Mouse (Mus musculus): ENCODE measurements at regions not wholly inside any gene's neighbourhood (a gene's known extent, or its start where the extent isn't known, plus 50 kb on each side); places are given as distances from the start of the nearest gene placed in this dataset.

DNA sequence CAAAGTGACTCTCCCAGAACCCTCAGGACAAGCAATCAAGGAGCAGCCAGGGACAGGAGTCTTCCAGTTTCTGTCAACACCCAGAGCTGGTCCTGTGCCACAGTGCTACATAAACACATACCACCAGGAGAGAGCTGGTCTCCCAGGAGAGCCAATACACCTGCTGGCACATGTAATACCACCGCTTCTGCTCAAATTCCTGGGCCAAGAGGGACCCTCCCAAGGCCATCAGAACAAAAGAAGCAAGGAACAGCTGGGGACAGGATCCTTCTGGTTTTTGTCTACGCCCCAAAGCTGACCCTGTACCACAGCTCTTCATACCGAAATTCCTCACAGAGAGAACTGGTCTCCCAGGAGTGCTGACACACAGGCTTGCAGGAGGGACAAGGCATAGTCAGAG is 695.4 kb upstream of the Tbl1xr1 start:
- DNase-seq (ENCODE audit: low read depth, low spot score) = no peak

DNA sequence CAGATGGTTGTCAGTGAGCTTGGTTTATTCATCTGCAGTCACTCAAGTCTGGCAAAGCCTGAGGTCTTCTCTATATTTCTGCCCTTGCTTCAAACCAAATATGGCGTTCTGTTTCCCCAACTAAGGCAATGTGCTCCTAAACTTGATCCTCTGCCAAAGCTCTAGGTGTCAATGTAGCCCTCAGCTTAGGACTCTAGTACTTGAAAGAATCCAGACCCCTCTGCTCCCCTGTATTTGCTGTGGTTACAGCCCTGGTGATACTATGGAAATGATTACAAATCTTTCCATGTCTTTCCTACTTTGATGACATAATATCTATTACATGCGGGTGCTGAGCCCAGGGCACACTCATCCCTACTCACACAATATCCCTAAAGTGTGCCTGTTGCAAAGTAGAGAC is 672.9 kb upstream of the Tbl1xr1 start:
- DNase-seq (ENCODE audit: low read depth, low spot score) = no peak

DNA sequence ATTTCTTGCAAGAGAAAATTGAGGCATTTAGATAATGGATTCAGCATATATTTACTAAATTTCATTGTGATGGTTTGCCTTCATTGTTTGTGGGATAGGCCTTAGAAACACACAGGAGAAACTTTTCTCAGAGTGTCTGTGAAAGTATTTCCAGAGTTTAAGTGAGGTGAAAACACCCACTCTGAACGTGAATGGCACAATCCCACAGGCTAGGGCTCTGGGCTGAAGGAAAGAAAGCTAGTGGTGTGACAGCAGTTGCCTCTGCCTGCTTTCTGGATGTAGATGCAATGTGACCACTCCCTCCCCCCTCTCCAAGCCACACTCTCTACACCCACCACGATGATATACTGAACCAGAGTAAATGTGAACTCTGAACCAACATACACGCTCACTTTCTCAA is 672.4 kb upstream of the Tbl1xr1 start:
- DNase-seq (ENCODE audit: low read depth, low spot score) = peak; percentile 27

DNA sequence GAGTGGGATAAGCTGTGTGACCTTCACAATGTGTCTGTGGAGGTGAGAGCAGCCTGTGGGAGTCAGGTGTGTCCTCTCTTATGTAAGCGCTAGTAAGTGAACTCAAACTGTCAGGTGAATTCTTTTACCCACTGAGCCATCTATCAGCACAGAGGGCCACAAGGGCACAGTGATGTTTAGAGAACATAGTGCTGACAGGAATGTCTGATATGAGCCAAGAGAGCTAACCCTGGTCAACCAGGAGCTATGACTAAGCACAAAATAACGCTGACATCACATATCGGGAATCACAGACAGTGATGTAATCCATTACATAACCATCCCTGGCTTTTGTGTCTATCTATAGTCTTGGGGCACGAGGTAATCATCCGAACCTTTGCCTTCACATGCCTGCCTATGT is 669.4 kb upstream of the Tbl1xr1 start:
- no peak for DNase-seq (ENCODE audit: low read depth, low spot score)

DNA sequence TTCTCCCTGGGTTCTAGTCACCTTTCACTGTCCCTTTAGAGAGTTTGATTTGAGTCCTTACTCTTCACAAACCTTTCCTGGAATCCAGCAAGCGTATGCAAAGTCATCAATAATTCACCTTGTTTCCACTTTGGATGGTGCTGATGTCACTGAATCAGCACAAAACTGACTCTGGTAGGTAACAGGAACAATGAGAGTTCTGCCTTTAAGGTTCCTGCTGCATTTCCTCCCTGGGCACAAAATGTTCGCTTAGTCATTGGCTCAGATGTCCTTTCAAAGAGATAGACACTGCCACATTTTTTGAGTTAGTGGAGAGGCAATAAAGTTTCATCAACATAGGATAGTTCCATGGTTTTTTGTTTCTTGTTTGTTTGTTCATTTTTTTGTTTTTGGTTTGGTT is 664.4 kb upstream of the Tbl1xr1 start:
- no peak for DNase-seq (ENCODE audit: low read depth, low spot score)

DNA sequence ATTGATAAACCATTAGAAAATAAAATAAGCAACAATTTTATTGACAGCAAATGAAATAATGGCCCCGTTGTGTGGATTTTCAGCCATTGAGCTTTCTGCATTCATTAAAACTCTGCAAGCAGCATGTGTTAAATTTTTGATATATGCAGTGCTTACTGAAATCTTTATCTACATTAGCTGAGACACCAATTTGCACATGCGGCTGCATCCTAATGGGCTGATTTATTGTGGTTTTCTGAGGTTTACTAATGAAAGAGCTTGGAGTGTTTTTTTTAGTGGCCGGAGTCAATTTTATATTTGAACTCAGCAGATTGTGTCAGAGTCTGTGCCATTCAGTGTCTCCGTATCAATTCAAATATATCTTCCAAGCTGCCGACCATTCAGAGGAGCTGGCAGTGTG is 653.3 kb upstream of the Tbl1xr1 start:
- no peak for DNase-seq (ENCODE audit: low read depth, low spot score)

- DNase-seq (ENCODE audit: low read depth, low spot score) = no peak
These were observed 649.9 kb upstream of the Tbl1xr1 start for GRCm38 (mm10) chr3:21426538-21426937.

DNA sequence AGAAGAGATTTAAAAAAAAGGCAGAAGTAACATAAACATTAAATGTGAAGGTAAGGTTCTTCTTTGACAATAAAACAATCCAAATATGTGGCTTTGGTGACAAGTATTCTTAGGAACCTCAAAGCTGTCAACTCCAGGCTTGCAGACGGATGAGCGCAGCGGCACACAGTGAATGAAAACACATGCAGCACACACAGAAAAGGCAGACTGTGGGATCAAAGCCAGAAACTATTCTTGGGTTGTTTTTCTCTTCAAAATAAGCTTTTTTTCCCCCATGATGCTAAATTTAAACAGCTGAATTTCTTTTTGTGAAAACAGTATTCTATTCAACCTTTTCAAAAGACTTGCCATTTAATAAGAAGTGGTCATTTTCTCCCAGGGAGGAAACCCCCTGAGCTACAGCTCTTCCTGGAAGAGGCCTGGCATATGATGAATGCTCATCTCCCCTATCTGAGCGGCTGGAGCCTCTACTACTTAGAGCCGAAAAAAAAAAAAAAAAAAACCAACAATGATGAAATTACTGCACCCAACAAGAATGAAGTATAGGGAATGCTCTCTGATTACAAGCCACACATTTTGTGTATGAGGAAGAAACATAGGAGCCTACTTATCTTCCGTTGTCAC is 648.9 kb upstream of the Tbl1xr1 start:
- DNase-seq (ENCODE audit: low read depth, low spot score) = peak; percentile 65

- DNase-seq (ENCODE audit: low read depth, low spot score) = no peak
These were observed 648.3 kb upstream of the Tbl1xr1 start for GRCm38 (mm10) chr3:21428120-21428519.

- no peak for DNase-seq (ENCODE audit: low read depth, low spot score)
These were observed 612.2 kb upstream of the Tbl1xr1 start for GRCm38 (mm10) chr3:21464245-21464644.

DNA sequence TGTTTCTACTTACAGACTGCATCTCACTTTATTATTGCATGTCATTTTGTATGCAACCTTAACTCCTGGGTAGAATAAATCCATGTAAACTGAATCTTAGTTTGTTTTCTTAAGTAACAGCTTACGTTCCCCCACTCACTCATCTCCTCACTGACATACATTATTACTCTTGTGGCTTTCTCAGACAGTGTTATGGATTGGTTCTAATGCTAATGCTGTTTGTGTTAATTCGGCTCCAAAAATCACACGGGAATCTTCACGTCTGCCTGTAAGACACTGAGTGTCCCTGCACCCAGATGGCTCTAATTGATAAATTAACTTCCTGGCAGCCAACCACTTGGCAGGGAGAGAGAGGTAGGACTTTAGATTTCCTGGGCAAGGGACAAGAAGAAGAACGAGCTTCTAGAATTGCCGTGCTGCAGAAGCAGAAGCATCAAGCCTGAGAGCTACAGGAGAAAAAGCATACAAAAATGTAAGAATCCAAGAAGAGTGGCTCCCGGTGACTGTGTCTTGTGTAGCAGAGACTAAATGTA is 610.3 kb upstream of the Tbl1xr1 start:
- DNase-seq (ENCODE audit: low read depth, low spot score) = peak; percentile 58

GRCm38 (mm10) chr3:21477366-21477765 is 599.1 kb upstream of the Tbl1xr1 start:
- DNase-seq (ENCODE audit: low read depth, low spot score) = peak; percentile 85

DNA sequence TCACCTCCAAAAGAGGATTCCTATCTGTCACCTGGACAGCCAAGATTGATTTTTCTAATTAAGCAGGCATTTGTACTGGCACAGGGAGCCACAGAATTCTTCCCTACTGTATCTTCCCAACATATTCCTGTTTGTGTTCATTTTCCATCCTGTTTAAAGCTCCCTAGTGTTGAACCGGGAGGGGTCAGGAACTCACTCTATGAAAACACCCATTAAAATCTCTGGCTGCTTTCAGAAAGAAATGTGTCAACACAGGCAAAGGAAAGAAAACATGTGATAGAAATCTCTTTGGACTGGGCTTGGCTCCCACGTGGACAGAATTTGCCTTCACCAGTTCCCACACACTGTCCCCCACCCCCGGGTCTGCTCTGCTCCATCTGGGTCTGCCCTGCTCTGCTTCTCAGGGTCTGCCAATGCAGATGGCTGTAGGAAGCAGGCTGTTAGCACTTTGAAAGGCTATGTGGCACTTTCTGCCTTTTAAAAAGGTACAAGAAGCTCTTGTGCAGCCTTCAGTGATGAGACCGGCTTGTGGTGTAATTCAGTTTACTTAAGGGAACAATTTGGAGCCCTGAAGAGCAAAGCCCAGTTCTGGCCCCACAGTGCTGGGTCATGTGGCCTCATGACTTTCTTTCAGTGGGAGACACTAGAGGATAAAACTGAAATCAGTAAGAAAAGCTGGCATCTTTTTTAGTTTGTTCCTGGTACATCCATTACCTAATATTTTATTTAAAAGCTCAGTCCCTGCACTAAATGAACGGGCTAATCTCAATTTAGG is 597.2 kb upstream of the Tbl1xr1 start:
- DNase-seq (ENCODE audit: low read depth, low spot score) = peak; percentile 89

GRCm38 (mm10) chr3:21479846-21480245 is 596.6 kb upstream of the Tbl1xr1 start:
- no peak for DNase-seq (ENCODE audit: low read depth, low spot score)

DNA sequence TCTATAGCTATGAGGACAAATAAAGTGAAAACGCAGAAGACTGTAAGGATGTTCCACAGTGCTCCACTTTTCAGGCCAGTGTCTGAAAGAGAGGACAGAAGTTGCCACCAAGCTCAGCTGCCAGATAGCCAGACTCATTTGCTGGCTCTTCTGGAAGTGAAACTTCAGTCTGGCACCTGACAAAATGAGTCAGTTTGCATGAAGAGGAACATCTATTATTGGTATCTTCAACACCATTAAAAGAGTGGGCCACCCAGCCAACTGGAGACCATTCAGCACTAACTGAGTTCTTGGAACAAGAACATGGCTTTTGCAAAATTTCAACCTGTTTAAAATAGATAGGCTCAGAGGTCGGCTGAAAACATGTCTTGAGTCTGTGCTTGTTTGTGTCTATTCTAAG is 592.4 kb upstream of the Tbl1xr1 start:
- peak; percentile 90 for DNase-seq (ENCODE audit: low read depth, low spot score)

DNA sequence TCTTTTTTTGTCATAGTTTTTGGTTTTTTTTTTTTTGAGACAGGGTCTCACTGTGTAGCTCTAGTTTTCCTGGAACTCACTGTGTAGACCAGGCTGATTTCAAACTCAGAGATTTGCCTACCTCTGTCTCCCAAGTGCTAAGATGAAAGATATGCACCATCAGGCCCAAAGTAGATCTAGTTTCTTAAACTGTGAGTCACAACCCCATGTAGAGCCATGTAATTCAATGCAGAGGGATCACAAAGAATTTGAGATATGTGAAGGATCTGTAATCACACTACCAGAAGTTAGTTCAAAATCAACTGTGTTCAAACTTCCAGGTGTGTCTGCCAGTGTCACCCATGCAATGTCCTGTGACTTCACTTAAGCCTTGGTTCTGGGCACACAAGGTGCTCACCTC is 591.0 kb upstream of the Tbl1xr1 start:
- DNase-seq (ENCODE audit: low read depth, low spot score) = no peak

DNA sequence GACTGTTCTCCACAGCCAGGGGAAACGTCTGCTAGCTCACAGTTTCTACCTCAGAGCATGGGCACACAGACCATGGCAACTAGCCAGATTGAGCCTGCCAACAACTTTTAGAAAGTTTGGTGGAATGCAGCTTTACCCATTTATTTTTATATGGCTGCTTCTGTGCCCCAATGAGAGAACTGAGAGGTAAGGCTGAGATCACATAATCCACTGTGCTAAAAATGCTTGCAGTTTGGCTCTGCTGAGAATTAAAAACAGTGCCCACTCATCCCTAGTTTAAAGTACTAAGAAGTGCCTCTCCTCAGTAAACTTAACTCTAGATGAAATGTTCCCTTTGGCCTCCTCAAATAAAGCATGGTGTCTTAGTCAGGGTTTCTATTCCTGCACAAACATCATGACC is 586.9 kb upstream of the Tbl1xr1 start:
- peak; percentile 70 for DNase-seq (ENCODE audit: low read depth, low spot score)

- DNase-seq (ENCODE audit: low read depth, low spot score) = no peak
These were observed 584.0 kb upstream of the Tbl1xr1 start for GRCm38 (mm10) chr3:21492413-21492812.

- DNase-seq (ENCODE audit: low read depth, low spot score) = no peak
These were observed 583.1 kb upstream of the Tbl1xr1 start for GRCm38 (mm10) chr3:21493384-21493783.

DNA sequence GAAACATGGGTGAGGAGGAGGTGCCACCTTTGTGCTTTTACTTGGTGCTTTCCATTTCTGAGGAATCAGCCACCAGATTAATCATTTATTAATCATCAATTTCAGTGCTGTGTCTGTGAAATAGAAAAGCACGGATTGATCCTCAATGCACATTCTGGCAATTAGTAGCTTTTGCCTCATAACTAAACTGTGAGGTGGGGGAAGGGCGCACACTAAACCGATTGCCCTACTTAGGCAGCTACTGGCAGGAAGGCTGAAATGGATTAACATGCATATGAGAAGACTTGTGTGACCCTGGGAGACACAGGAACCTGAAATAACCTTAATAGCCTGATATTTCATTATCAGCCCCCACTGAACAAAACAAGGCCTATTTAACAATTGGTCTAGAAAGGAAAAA is 581.5 kb upstream of the Tbl1xr1 start:
- no peak for DNase-seq (ENCODE audit: low read depth, low spot score)

DNA sequence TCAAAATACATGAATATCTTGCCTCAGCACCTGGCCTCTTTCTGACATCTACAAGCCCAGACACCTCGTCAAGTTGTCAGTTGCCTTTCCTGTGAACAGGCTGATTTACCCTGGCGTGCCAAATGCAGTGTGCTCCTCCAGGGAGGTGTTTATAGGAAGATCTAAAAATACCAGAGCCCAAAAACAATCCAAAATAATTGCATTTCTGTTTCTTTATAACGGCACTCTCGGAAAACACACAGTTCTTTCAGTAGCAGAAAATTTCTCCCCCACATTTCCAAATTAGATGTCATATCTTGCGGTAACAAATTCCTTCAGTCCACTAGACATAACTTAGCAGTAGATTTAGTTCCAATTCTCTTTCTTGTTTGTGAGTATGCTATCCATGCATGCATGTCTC is 580.8 kb upstream of the Tbl1xr1 start:
- DNase-seq (ENCODE audit: low read depth, low spot score) = peak; percentile 73

- no peak for DNase-seq (ENCODE audit: low read depth, low spot score)
These were observed 580.3 kb upstream of the Tbl1xr1 start for GRCm38 (mm10) chr3:21496166-21496565.

DNA sequence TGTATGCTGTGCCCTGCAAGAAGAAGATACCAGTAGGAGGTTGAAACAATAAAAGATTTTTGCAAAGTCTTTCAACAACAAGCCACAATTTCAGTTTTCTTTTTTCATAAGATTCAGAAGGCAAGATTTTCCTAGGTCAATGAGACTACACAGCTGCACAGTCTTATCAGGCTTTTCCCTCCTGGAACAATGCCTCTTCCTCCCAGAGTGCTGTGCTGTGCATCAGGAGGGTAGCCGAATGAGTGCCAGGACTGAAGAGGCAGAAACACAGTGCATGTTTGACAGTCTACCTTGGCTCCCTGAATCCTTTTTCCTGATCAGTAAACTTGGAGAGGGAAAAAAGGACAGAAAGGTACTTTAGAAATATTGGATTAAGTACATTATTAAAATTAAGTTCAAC is 579.4 kb upstream of the Tbl1xr1 start:
- DNase-seq (ENCODE audit: low read depth, low spot score) = no peak
